Mouse (Mus musculus) Patski (cell line): ENCODE results near the gene Gm11562. TPM values are rescaled to one million over a fixed set of nuclear protein-coding genes. Genes with fewer than 3 reads are reported as not detected.
"Not testable (repeated sequence)": the region's sequence is repeated elsewhere in the genome, so short reads cannot be mapped to it uniquely, and the experiment has no call there.

ENCODE experiments used
- ATAC-seq: fragments of 100-300 bp; one replicate; pipeline ENCODE4 v1.8.0; 2021
- CTCF ChIA-PET: fragments of 350-600 bp; sonication (Branson Sonifier 250); formaldehyde crosslinking; loops from one replicate; lab custom pipeline; 2022; ENCODE audit warnings: inconsistent platforms; lab: Charles Lee
- POLR2A ChIA-PET: fragments of 350-600 bp; sonication (Branson Sonifier 250); formaldehyde crosslinking; loops from one replicate; lab custom pipeline; 2022; ENCODE audit warnings: antibody characterized with exemption, inconsistent platforms; lab: Charles Lee
- DNase-seq: peaks from one replicate; pipeline ENCODE4 v3.0.0-alpha.2; 2011; ENCODE audit warnings: low read depth, low spot score
- H3K27me3 ChIP-seq: fragments of 371-371 bp; one replicate; pipeline ENCODE4 v1.5.1; 2021
- CTCF ChIP-seq: fragments of 100-300 bp; IDR thresholded peaks from one replicate; pipeline ENCODE4 v1.5.1; 2021
- in situ Hi-C: fragments of 300-500 bp; cut with MboI; formaldehyde crosslinking; loops from 3 replicates; pipeline ENCODE4 v1.11.1; 2018; ENCODE audit warnings: low pct_unique_long_range_greater_than_20kb, mixed read lengths
- polyA plus RNA-seq: library from polyadenylated mRNA; unstranded; gene quantifications from one replicate; pipeline ENCODE4 v1.2.3, GENCODE M21; 2021

The Gm11562 gene
- polyA plus RNA-seq, 1 experiment from 2014 or later: not detected

- DNase-seq (no peak), ATAC-seq (no peak)
- ChIA-PET POLR2A (no interaction called here), CTCF (interaction anchor here (0.9 kb wide), 1 partner anchor 15 kb away, joined by 3 read pairs; no protein-coding TSS in a partner anchor)
- no peak for TF ChIP-seq CTCF
- in situ Hi-C loops: no loop called here
- no peaks in the 10 kb centered on the region for H3K27me3 ChIP-seq
These were observed 16.9 kb upstream of the Gm11562 start for GRCm38 (mm10) chr11:99637086-99637485.

- CTCF ChIA-PET: no interaction called here
- no peak for TF ChIP-seq CTCF
These were observed 14.5 kb upstream of the Gm11562 start, which contains the start of gene Krtap4-2 for GRCm38 (mm10) chr11:99634653-99635134. Gene Krtap4-2, minus strand, starts transcription at chr11:99635084.

DNA sequence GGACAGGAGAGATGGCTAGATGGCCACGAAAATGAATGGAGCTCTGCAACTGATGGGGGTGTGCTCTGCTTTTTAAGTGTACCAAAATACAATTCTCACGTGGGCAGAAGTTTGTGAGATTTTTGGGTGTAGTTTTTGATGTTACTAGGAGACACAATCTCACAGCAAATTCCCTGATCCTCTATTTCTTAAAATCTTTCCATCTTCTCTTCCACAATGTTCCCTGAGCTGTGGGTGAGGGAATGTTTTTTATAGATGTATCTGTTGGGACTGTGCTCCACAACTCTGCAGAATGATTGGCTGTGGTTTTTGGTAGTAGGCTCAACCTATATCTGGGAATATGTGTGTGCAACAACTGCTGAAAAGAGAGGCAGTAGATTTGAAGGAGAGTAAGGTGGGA, 13.1 kb upstream of the Gm11562 start:
- DNase-seq (no peak), ATAC-seq (no peak)
- ChIA-PET CTCF (no interaction called here), POLR2A (interaction anchor here (1.1 kb wide), 1 partner anchor 27 kb away, joined by 4 read pairs; no protein-coding TSS in a partner anchor)
- TF ChIP-seq CTCF: no peak
- no peaks in the 10 kb centered on the region for H3K27me3 ChIP-seq
- in situ Hi-C loops: no loop called here

More at GRCm38 (mm10) chr11:99634653-99635134, 14.5 kb upstream of the Gm11562 start, which contains the start of gene Krtap4-2:
- POLR2A ChIA-PET: no interaction called here
- ATAC-seq: no peak
- in situ Hi-C loops: no loop called here
- no peak for DNase-seq
- H3K27me3 ChIP-seq: no peaks in the 10 kb centered on the region

GRCm38 (mm10) chr11:99630890-99631289, 10.7 kb upstream of the Gm11562 start:
- ATAC-seq (no peak), DNase-seq (no peak)
- no peak for TF ChIP-seq CTCF
- in situ Hi-C loops: no loop called here
- ChIA-PET POLR2A (no interaction called here), CTCF (no interaction called here)
- H3K27me3 ChIP-seq: no peaks in the 10 kb centered on the region

- ChIA-PET POLR2A (no interaction called here), CTCF (no interaction called here)
- H3K27me3 ChIP-seq: no peaks in the 10 kb centered on the region
- no peak for TF ChIP-seq CTCF
- in situ Hi-C loops: no loop called here
- ATAC-seq (no peak), DNase-seq (no peak)
These were observed 7.9 kb upstream of the Gm11562 start, which contains the start of gene Krtap4-1 for GRCm38 (mm10) chr11:99628138-99628537. Gene Krtap4-1, minus strand, starts transcription at chr11:99628238.

DNA sequence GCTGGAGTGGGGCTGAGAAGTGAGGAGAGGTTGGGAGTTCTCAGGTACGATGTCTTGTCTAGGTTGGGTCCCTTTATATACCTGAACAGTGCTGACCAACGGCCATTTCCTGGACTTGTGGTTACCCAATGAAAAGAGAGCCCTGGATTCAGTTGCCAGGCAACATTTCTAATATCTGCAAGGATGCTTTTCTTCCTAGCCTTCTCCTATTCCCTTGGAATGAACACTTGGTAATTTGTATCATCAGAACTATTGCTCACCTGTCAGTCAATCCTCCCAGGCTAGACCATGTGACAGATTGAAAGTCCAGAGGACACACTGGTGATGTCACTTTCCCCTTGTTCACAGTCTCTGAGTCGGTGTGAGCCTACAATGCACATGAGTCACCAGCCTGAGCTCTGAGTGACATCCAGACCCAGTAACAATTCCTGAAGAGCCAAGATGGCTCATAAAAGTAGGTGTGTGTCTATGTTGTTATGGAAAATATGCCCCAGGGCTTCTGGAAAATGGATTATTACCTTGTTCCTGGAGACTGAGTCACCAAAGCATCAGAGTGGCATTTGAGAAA, 5.4 kb downstream of the Gm11562 start, which contains the start of gene Krtap2-4:
Gene Krtap2-4 (minus strand): TSS at position 51 of the 568 bp plus-strand sequence.
- H3K27me3 ChIP-seq: no peaks in the 10 kb centered on the region
- DNase-seq: no peak
- POLR2A ChIA-PET: no interaction called here
- in situ Hi-C loops: no loop called here
- ATAC-seq: no peak
- no peak for TF ChIP-seq CTCF
- CTCF ChIA-PET: no interaction called here

DNA sequence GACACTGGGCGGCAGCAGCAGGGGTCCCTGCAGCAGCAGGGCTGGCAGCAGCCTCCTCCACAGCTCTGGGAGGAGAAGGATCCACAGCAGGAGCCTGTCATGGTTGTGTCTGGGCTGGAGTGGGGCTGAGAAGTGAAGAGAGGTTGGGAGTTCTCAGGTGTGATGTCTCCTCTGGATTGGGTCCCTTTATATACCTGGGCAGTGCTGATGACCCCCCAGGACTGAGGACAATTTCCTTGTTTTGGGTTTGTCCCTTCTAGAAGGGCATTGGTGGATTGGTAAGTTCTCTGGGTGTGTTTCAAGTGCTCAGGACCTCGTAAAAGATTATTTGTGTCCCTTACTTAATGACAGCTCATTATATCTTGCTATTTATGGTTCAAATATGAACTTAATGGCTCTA, 10.1 kb downstream of the Gm11562 start, which contains the start of gene Gm11937:
Gene Gm11937 (minus strand): TSS at position 101 of the 400 bp plus-strand sequence.
- ATAC-seq, POLR2A ChIA-PET, H3K27me3 ChIP-seq, DNase-seq, CTCF ChIA-PET, in situ Hi-C loops: not testable (repeated sequence)

DNA sequence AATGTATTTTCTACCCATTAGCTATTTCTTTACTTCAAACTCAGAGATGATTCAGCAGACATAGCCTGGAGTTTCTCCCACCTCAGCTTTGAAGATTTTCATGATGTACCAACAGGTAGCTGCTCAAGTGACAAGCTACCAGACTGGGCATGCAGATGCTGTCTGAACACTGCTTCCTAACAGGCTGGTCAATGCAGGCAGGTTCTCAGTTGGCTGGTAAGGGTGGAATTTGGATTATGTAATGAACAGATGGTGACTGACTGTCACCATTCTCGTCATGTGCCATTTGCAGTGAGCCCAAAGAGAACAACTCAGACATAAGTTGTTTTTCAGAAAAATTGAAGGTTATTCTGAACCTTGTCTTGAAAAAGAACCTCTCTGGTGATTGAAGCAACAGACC, 11.1 kb downstream of the Gm11562 start:
- no peak for DNase-seq
- ChIA-PET CTCF (no interaction called here), POLR2A (no interaction called here)
- in situ Hi-C loops: no loop called here
- no peak for ATAC-seq
- H3K27me3 ChIP-seq: no peaks in the 10 kb centered on the region
- no peak for TF ChIP-seq CTCF

DNA sequence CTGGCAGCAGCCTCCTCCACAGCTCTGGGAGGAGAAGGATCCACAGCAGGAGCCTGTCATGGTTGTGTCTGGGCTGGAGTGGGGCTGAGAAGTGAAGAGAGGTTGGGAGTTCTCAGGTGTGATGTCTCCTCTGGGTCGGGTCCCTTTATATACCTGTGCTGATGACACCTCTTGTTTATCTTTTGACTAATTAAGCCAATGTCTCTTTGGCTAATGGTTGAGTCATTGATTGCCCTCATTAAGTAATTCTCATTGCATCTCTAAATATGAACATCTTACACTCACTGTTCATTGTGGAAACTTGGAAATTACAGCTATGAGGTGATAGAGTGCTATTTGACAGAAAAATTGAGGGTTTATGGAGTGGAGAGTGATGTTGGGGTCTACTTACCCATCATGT, 17.0 kb downstream of the Gm11562 start, which contains the start of gene Gm11938:
Gene Gm11938 (minus strand): TSS at position 101 of the 400 bp plus-strand sequence.
- CTCF ChIA-PET, POLR2A ChIA-PET, ATAC-seq, H3K27me3 ChIP-seq, DNase-seq, in situ Hi-C loops: not testable (repeated sequence)

GRCm38 (mm10) chr11:99597742-99598141, 22.5 kb downstream of the Gm11562 start, which contains the start of gene Krtap9-3:
Gene Krtap9-3, minus strand, starts transcription at chr11:99598105.
- in situ Hi-C loops, CTCF ChIA-PET, POLR2A ChIA-PET, DNase-seq, ATAC-seq, H3K27me3 ChIP-seq: not testable (repeated sequence)

DNA sequence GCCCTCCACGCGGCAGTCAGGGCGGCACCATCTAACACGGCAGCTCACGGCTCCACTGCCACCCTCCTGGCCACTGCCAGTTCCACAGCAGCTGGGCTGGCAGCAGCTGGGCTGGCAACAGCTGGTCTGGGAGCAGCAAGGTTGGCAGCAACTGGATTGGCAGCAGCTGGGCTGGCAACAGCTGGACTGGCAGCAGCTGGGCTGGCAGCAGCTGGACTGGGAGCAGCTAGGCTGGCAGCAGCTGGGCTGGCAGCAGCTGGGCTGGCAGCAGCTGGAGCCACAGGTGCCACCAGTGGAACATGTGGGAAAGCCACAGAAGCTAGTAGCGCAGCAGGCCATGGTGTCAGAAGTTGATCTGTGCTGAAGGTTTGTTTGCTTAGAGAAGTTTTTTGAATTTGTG, 29.3 kb downstream of the Gm11562 start, which contains the start of gene Krtap1-3:
Gene Krtap1-3 (minus strand): TSS at position 359 of the 400 bp plus-strand sequence.
- CTCF ChIA-PET: no interaction called here
- POLR2A ChIA-PET: no interaction called here
- in situ Hi-C loops: no loop called here
- no peak for TF ChIP-seq CTCF
- H3K27me3 ChIP-seq: no peaks in the 10 kb centered on the region
- ATAC-seq (no peak), DNase-seq (no peak)
